9 mouse cellular contexts compared by ENCODE assay signal in genomic region chr5:64738096-64738780, GRCm38 (mm10).
DNase-seq lines count a peak whose midpoint lies in the region; ATAC-seq and TF ChIP-seq lines count a peak whose summit lies in the region.
"Had no signal": no experiment of that assay in that cellular context is flagged by ENCODE, and none has a peak within 500 bp of the region (broad histone marks: within the 10 kb centered on the region; RNA-seq: fewer than 3 reads in every experiment).

No protein-coding gene starts in this region.

- no peak for TF ChIP-seq CTCF in liver, postnatal 0 days (IDR thresholded peaks at IDR 0.05; ENCODE audit: low read depth)

- peak overlapping the region; percentile 58 for H3K9ac ChIP-seq in heart, embryonic 13.5 days
- H3K9ac ChIP-seq in hindbrain, embryonic 15.5 days = no peak overlapping the region
- peak overlapping the region; percentile 32; the same call in 1 of the 2 replicates for H3K9ac ChIP-seq in neural tube, embryonic 11.5 days (ENCODE audit: low read length)
- H3K9ac ChIP-seq in liver, postnatal 0 days (replicated peaks) = no peak overlapping the region; the same call in 1 of the 2 replicates

- no peak for TF ChIP-seq EP300 in liver, postnatal 0 days (IDR thresholded peaks at IDR 0.05; ENCODE audit: low read depth)

- no peaks in the 10 kb centered on the region for H3K27me3 ChIP-seq in heart, embryonic 13.5 days (replicated peaks)
- H3K27me3 ChIP-seq in embryonic facial prominence, embryonic 10.5 days (replicated peaks; ENCODE audit: low read depth, poor library complexity, severe bottlenecking) = no peaks in the 10 kb centered on the region
- no peaks in the 10 kb centered on the region for H3K27me3 ChIP-seq in hindbrain, embryonic 15.5 days
- no peaks in the 10 kb centered on the region for H3K27me3 ChIP-seq in neural tube, embryonic 11.5 days (ENCODE audit: control insufficient read depth, insufficient read depth, low read length)
- H3K27me3 ChIP-seq in liver, postnatal 0 days (ENCODE audit: insufficient read depth, low read length) = no peaks in the 10 kb centered on the region

- H3K9me3 ChIP-seq in heart, embryonic 13.5 days = no peaks in the 10 kb centered on the region
- no peaks in the 10 kb centered on the region for H3K9me3 ChIP-seq in embryonic facial prominence, embryonic 10.5 days
- no peaks in the 10 kb centered on the region for H3K9me3 ChIP-seq in hindbrain, embryonic 15.5 days
- no peaks in the 10 kb centered on the region for H3K9me3 ChIP-seq in neural tube, embryonic 11.5 days (ENCODE audit: control insufficient read depth, low read length)
- H3K9me3 ChIP-seq in liver, postnatal 0 days (ENCODE audit: low read length) = no peaks in the 10 kb centered on the region

- H3K4me2 ChIP-seq in heart, embryonic 13.5 days = peak overlapping the region; percentile 54
- H3K4me2 ChIP-seq in hindbrain, embryonic 15.5 days = peak overlapping the region; percentile 39
- H3K4me2 ChIP-seq in neural tube, embryonic 11.5 days (ENCODE audit: low read depth) = peak overlapping the region; percentile 15; the same call in 1 of the 2 replicates
- H3K4me2 ChIP-seq in liver, postnatal 0 days (ENCODE audit: low read depth, low read length) = no peak overlapping the region

- H3K27ac ChIP-seq in heart, embryonic 13.5 days (replicated peaks) = 0 out of 2 replicates have a peak overlapping the region, but pooled peaks have one; percentile 32
- H3K27ac ChIP-seq in embryonic facial prominence, embryonic 10.5 days (replicated peaks) = peak overlapping the region; percentile 86
- H3K27ac ChIP-seq in hindbrain, embryonic 15.5 days (replicated peaks) = no peak overlapping the region
- 0 out of 2 replicates have a peak overlapping the region, but pooled peaks have one; percentile 3 for H3K27ac ChIP-seq in neural tube, embryonic 11.5 days (ENCODE audit: low read depth, low read length)
- no peak overlapping the region for H3K27ac ChIP-seq in liver, postnatal 0 days (ENCODE audit: low read depth)

- no peaks in the 10 kb centered on the region for H3K36me3 ChIP-seq in heart, embryonic 13.5 days
- no peaks in the 10 kb centered on the region for H3K36me3 ChIP-seq in embryonic facial prominence, embryonic 10.5 days (replicated peaks)
- H3K36me3 ChIP-seq in hindbrain, embryonic 15.5 days = no peaks in the 10 kb centered on the region
- H3K36me3 ChIP-seq in neural tube, embryonic 11.5 days (ENCODE audit: control insufficient read depth, insufficient read depth, low read length) = no peaks in the 10 kb centered on the region
- no peaks in the 10 kb centered on the region for H3K36me3 ChIP-seq in liver, postnatal 0 days (replicated peaks; ENCODE audit: insufficient read depth, low read length)

- 25% methylated on average over 11 of the region's 11 CpGs for WGBS in heart, embryonic 13.5 days
- 12% methylated on average over 11 of the region's 11 CpGs for WGBS in embryonic facial prominence, embryonic 10.5 days
- 12% methylated on average over 11 of the region's 11 CpGs for WGBS in hindbrain, embryonic 15.5 days
- 10% methylated on average over 11 of the region's 11 CpGs for WGBS in neural tube, embryonic 11.5 days
- 68% methylated on average over 11 of the region's 11 CpGs for WGBS in liver, postnatal 0 days (ENCODE audit: insufficient replicate concordance)

- H3K4me1 ChIP-seq in heart, embryonic 13.5 days = peaks cover 26% of the 10 kb centered on the region
- H3K4me1 ChIP-seq in embryonic facial prominence, embryonic 10.5 days = peaks cover 43% of the 10 kb centered on the region
- peaks cover 18% of the 10 kb centered on the region for H3K4me1 ChIP-seq in hindbrain, embryonic 15.5 days (replicated peaks)
- peaks cover 21% of the 10 kb centered on the region for H3K4me1 ChIP-seq in neural tube, embryonic 11.5 days (ENCODE audit: control insufficient read depth, insufficient read depth, low read length)
- peaks cover 4% of the 10 kb centered on the region; the same call in 1 of the 2 replicates for H3K4me1 ChIP-seq in liver, postnatal 0 days (ENCODE audit: insufficient read depth)

- no peak for DNase-seq in heart, adult 9 months (ENCODE audit: low spot score in 2 of 2)
- peak; percentile 56 for DNase-seq in embryonic facial prominence, embryonic 10.5 days (ENCODE audit: low spot score)
- peak; percentile 25 for DNase-seq in neural tube, embryonic 11.5 days (ENCODE audit: low spot score)
- no peak for DNase-seq in spleen, adult 12 weeks (ENCODE audit: low spot score)
- DNase-seq in urinary bladder, adult 18-20 months (ENCODE audit: low spot score in 2 of 2) = no peak
- DNase-seq in liver, postnatal 0 days = no peak
- DNase-seq: kidney, postnatal 25 days had no signal

- 0 out of 2 replicates have a peak overlapping the region, but pooled peaks have one; percentile 11 for H3K4me3 ChIP-seq in heart, embryonic 13.5 days
- H3K4me3 ChIP-seq in embryonic facial prominence, embryonic 10.5 days = peak overlapping the region; percentile 25; the same call in 1 of the 2 replicates
- no peak overlapping the region for H3K4me3 ChIP-seq in hindbrain, embryonic 15.5 days
- no peak overlapping the region for H3K4me3 ChIP-seq in neural tube, embryonic 11.5 days (ENCODE audit: low read depth, low read length)
- no peak overlapping the region for H3K4me3 ChIP-seq in liver, postnatal 0 days (ENCODE audit: low read depth, low read length)

- no peak for ATAC-seq in heart, embryonic 13.5 days (ENCODE audit: extremely low read depth, insufficient number of reproducible peaks, low FRiP score, low TSS enrichment)
- no peak for ATAC-seq in hindbrain, embryonic 15.5 days (ENCODE audit: low FRiP score, low read depth)
- ATAC-seq in neural tube, embryonic 11.5 days (ENCODE audit: insufficient read depth, low FRiP score, low TSS enrichment) = no peak; the same call in 1 of the 2 replicates
- ATAC-seq in liver, postnatal 0 days = no peak

Comparison
In these comparisons a context has a peak if more than half of its experiments do, and no peak if none do; other contexts are left out.
1. H3K27ac ChIP-seq: peak in heart, embryonic 13.5 days (single experiment), embryonic facial prominence, embryonic 10.5 days (single experiment) and neural tube, embryonic 11.5 days (single experiment); none in hindbrain, embryonic 15.5 days (single experiment) and liver, postnatal 0 days (single experiment).
2. H3K4me3 ChIP-seq: peak in heart, embryonic 13.5 days (single experiment) and embryonic facial prominence, embryonic 10.5 days (single experiment); none in hindbrain, embryonic 15.5 days (single experiment), neural tube, embryonic 11.5 days (single experiment) and liver, postnatal 0 days (single experiment).
3. H3K9ac ChIP-seq: peak in heart, embryonic 13.5 days (single experiment) and neural tube, embryonic 11.5 days (single experiment); none in hindbrain, embryonic 15.5 days (single experiment) and liver, postnatal 0 days (single experiment).
4. DNase-seq: peak in embryonic facial prominence, embryonic 10.5 days (single experiment) and neural tube, embryonic 11.5 days (single experiment); none in heart, adult 9 months (0 of 2), spleen, adult 12 weeks (single experiment), urinary bladder, adult 18-20 months (0 of 2) and liver, postnatal 0 days (single experiment).